Comparison of ENCODE assay signal across 9 mouse cellular contexts in genomic region chr7:67479576-67480413, GRCm38 (mm10).
DNase-seq lines count a peak whose midpoint lies in the region; ATAC-seq lines count a peak whose summit lies in the region.
"Had no signal": no experiment of that assay in that cellular context is flagged by ENCODE, and none has a peak within 500 bp of the region (broad histone marks: within the 10 kb centered on the region; RNA-seq: fewer than 3 reads in every experiment).

No protein-coding gene starts in this region.

- DNase-seq in adrenal gland, postnatal 14 days, result peak; percentile 77
- DNase-seq in adrenal gland, postnatal 4 days (ENCODE audit: low spot score in 2 of 2), result no peak
- DNase-seq in midbrain, embryonic 10.5 days (ENCODE audit: low spot score), result no peak
- DNase-seq in midbrain, embryonic 11.5 days (ENCODE audit: low spot score, missing footprints), result no peak
- peak; percentile 61 to 77 for DNase-seq in heart, postnatal 14 days
- DNase-seq in lung, postnatal 4 days, result peak; percentile 60 to 80
- no peak for DNase-seq in frontal cortex, postnatal 14 days (ENCODE audit: low spot score in 2 of 2)
- no peak for DNase-seq in thymus, postnatal 25 days

- intact Hi-C loops in heart, postnatal 14 days (cut with DNase I), result loop anchor here (2.0 kb wide), 1 partner anchor 25 kb away; no protein-coding TSS in a partner anchor

- no peak for ATAC-seq in midbrain, embryonic 11.5 days (ENCODE audit: low FRiP score)

- H3K27me3 ChIP-seq in midbrain, embryonic 10.5 days (ENCODE audit: low read depth, poor library complexity, severe bottlenecking), result no peaks in the 10 kb centered on the region
- H3K27me3 ChIP-seq in midbrain, embryonic 11.5 days (ENCODE audit: control insufficient read depth, insufficient read depth, low read length), result no peaks in the 10 kb centered on the region

- H3K27ac ChIP-seq in midbrain, embryonic 10.5 days (replicated peaks), result peak overlapping the region; percentile 30; the same call in 1 of the 2 replicates
- no peak overlapping the region for H3K27ac ChIP-seq in midbrain, embryonic 11.5 days (ENCODE audit: low read depth, low read length)
- H3K27ac ChIP-seq: layer of hippocampus, adult 2 months had no signal

- no peaks in the 10 kb centered on the region for H3K9me3 ChIP-seq in midbrain, embryonic 10.5 days (replicated peaks)
- no peaks in the 10 kb centered on the region for H3K9me3 ChIP-seq in midbrain, embryonic 11.5 days (ENCODE audit: control insufficient read depth, low read length)

- H3K9ac ChIP-seq in midbrain, embryonic 11.5 days (ENCODE audit: low read length), result no peak overlapping the region

- peaks cover 30% of the 10 kb centered on the region for H3K4me1 ChIP-seq in midbrain, embryonic 10.5 days
- H3K4me1 ChIP-seq in midbrain, embryonic 11.5 days (ENCODE audit: control insufficient read depth, insufficient read depth, low read length), result no peaks in the 10 kb centered on the region

- no peak overlapping the region for H3K4me2 ChIP-seq in midbrain, embryonic 11.5 days

- H3K36me3 ChIP-seq in midbrain, embryonic 10.5 days, result no peaks in the 10 kb centered on the region
- H3K36me3 ChIP-seq in midbrain, embryonic 11.5 days (ENCODE audit: control insufficient read depth, insufficient read depth, low read length), result no peaks in the 10 kb centered on the region

- H3K4me3 ChIP-seq in midbrain, embryonic 10.5 days, result no peak overlapping the region
- H3K4me3 ChIP-seq in midbrain, embryonic 11.5 days (ENCODE audit: low read depth, low read length), result no peak overlapping the region
- H3K4me3 ChIP-seq: layer of hippocampus, adult 2 months had no signal

- 87% methylated on average over 17 of the region's 17 CpGs for WGBS in midbrain, embryonic 10.5 days
- WGBS in midbrain, embryonic 11.5 days, result 90% methylated on average over 17 of the region's 17 CpGs

Comparison
In these comparisons a context has a peak if more than half of its experiments do, and no peak if none do; other contexts are left out.
1. DNase-seq: peak in adrenal gland, postnatal 14 days (single experiment), heart, postnatal 14 days (2 of 2) and lung, postnatal 4 days (2 of 2); none in adrenal gland, postnatal 4 days (0 of 2), midbrain, embryonic 10.5 days (single experiment), midbrain, embryonic 11.5 days (single experiment), frontal cortex, postnatal 14 days (0 of 2) and thymus, postnatal 25 days (single experiment).